ENCODE assay signal across 24 mouse cellular contexts in the genomic region with DNA sequence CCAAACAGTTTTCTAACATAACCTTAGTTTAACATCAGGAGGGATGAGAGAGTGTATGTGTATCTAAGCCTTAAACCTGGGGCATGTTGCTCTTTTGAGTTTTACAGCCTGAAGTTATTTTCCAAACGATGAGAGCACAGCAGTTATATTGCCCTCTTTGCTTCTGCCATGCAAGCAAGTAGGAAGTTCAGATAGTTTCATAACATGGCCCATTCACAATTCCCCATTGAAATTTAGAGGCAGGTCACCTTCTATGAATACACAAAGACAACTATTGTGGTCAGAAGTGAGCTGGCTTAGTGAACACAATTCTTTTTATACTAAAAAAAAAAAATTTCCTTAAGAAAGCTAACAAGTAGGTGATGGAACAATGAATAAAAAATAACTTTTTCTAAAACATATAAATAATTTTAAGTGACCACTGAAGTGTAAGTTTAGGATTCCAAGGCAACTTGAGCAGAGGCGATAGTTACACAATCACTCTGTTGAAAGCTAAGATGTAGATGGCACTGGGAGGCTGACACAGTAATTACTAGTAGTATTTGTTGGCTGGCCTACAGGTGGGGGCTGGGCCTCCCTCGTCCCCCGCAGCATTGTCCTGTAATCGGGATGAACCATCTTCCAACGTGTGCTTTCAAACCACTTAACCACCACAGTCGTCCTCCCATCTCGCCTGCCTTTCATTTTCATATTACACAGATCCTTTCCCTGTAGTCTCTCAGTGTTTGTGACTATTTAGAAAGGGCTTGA. TPM values are rescaled to one million over a fixed set of nuclear protein-coding genes. Genes with fewer than 3 reads are reported as not detected.
DNase-seq lines count a peak whose midpoint lies in the region; ATAC-seq and TF ChIP-seq lines count a peak whose summit lies in the region.
"Had no signal": no experiment of that assay in that cellular context is flagged by ENCODE, and none has a peak within 500 bp of the region (broad histone marks: within the 10 kb centered on the region; RNA-seq: fewer than 3 reads in every experiment).

No protein-coding gene starts in this region.

- DNase-seq in embryonic facial prominence, embryonic 10.5 days (ENCODE audit: low spot score) = no peak
- no peak for DNase-seq in layer of hippocampus, adult 2 months (ENCODE audit: low spot score in 2 of 2)
- DNase-seq in layer of hippocampus, postnatal 36 days = no peak
- no peak for DNase-seq in neural tube, embryonic 10.5 days (ENCODE audit: extremely low spot score, low spot score)
- no peak for DNase-seq in urinary bladder, postnatal 4 days (ENCODE audit: low spot score in 2 of 2)
- DNase-seq in natural killer cell, adult 2 months (ENCODE audit: low spot score in 2 of 2) = no peak
- DNase-seq: cerebellum, adult 2 months; cerebellum, postnatal 25 days; gastrocnemius, postnatal 10 days; heart, adult 18-20 months; heart, postnatal 14 days; kidney, adult 11 months; kidney, postnatal 14 days; thymus, adult 2 months; thymus, postnatal 4 days had no signal

- H3K9ac ChIP-seq in embryonic facial prominence, embryonic 13.5 days = no peak overlapping the region
- H3K9ac ChIP-seq in neural tube, embryonic 13.5 days = no peak overlapping the region
- H3K9ac ChIP-seq: forebrain, embryonic 15.5 days; heart, embryonic 13.5 days; limb, embryonic 13.5 days; liver, embryonic 14.5 days; lung, embryonic 15.5 days; midbrain, embryonic 12.5 days had no signal

- H3K27me3 ChIP-seq in embryonic facial prominence, embryonic 13.5 days = no peaks in the 10 kb centered on the region
- H3K27me3 ChIP-seq in embryonic facial prominence, embryonic 10.5 days (replicated peaks; ENCODE audit: low read depth, poor library complexity, severe bottlenecking) = no peaks in the 10 kb centered on the region
- no peaks in the 10 kb centered on the region for H3K27me3 ChIP-seq in neural tube, embryonic 13.5 days
- H3K27me3 ChIP-seq: forebrain, embryonic 15.5 days; heart, embryonic 13.5 days; limb, embryonic 13.5 days; lung, embryonic 15.5 days; midbrain, embryonic 12.5 days had no signal

- no peak overlapping the region for H3K4me2 ChIP-seq in embryonic facial prominence, embryonic 13.5 days
- H3K4me2 ChIP-seq in neural tube, embryonic 13.5 days = peak overlapping the region; percentile 24
- H3K4me2 ChIP-seq: forebrain, embryonic 15.5 days; heart, embryonic 13.5 days; limb, embryonic 13.5 days; lung, embryonic 15.5 days; midbrain, embryonic 12.5 days had no signal

- no peak overlapping the region for H3K4me3 ChIP-seq in embryonic facial prominence, embryonic 13.5 days
- H3K4me3 ChIP-seq in embryonic facial prominence, embryonic 10.5 days = no peak overlapping the region
- no peak overlapping the region for H3K4me3 ChIP-seq in layer of hippocampus, adult 2 months
- no peak overlapping the region for H3K4me3 ChIP-seq in neural tube, embryonic 13.5 days
- H3K4me3 ChIP-seq: forebrain, embryonic 15.5 days; heart, embryonic 13.5 days; limb, embryonic 13.5 days; lung, embryonic 15.5 days; midbrain, embryonic 12.5 days had no signal

- 24% methylated on average over 8 of the region's 8 CpGs for WGBS in embryonic facial prominence, embryonic 13.5 days
- WGBS in embryonic facial prominence, embryonic 10.5 days = 35% methylated on average over 8 of the region's 8 CpGs
- 30% methylated on average over 8 of the region's 8 CpGs for WGBS in neural tube, embryonic 13.5 days

- H3K27ac ChIP-seq in embryonic facial prominence, embryonic 13.5 days = peak overlapping the region; percentile 44
- no peak overlapping the region for H3K27ac ChIP-seq in embryonic facial prominence, embryonic 10.5 days (replicated peaks)
- H3K27ac ChIP-seq in layer of hippocampus, adult 2 months = peak overlapping the region; percentile 62
- no peak overlapping the region for H3K27ac ChIP-seq in neural tube, embryonic 13.5 days (replicated peaks)
- H3K27ac ChIP-seq: forebrain, embryonic 15.5 days; heart, embryonic 13.5 days; limb, embryonic 13.5 days; liver, embryonic 14.5 days; lung, embryonic 15.5 days; midbrain, embryonic 12.5 days had no signal

- peaks cover 28% of the 10 kb centered on the region for H3K4me1 ChIP-seq in embryonic facial prominence, embryonic 13.5 days
- peaks cover 20% of the 10 kb centered on the region for H3K4me1 ChIP-seq in embryonic facial prominence, embryonic 10.5 days
- H3K4me1 ChIP-seq in neural tube, embryonic 13.5 days (replicated peaks) = peaks cover 53% of the 10 kb centered on the region
- H3K4me1 ChIP-seq: forebrain, embryonic 15.5 days had no signal

- no peak for ATAC-seq in embryonic facial prominence, embryonic 13.5 days (ENCODE audit: insufficient number of reproducible peaks, insufficient read depth, low FRiP score, low TSS enrichment, low read depth)
- no peak for ATAC-seq in neural tube, embryonic 13.5 days (ENCODE audit: low read depth)
- ATAC-seq: forebrain, embryonic 15.5 days had no signal

- TF ChIP-seq CTCF in layer of hippocampus, adult 2 months (conservative IDR thresholded peaks at IDR 0.05) = no peak

- peaks cover 26% of the 10 kb centered on the region for H3K36me3 ChIP-seq in embryonic facial prominence, embryonic 13.5 days
- H3K36me3 ChIP-seq in embryonic facial prominence, embryonic 10.5 days (replicated peaks) = peaks cover 29% of the 10 kb centered on the region
- H3K36me3 ChIP-seq in neural tube, embryonic 13.5 days = peaks cover 29% of the 10 kb centered on the region

- no peaks in the 10 kb centered on the region for H3K9me3 ChIP-seq in embryonic facial prominence, embryonic 13.5 days
- no peaks in the 10 kb centered on the region for H3K9me3 ChIP-seq in embryonic facial prominence, embryonic 10.5 days
- no peaks in the 10 kb centered on the region for H3K9me3 ChIP-seq in neural tube, embryonic 13.5 days
- H3K9me3 ChIP-seq: forebrain, embryonic 15.5 days; heart, embryonic 13.5 days; limb, embryonic 13.5 days; lung, embryonic 15.5 days; midbrain, embryonic 12.5 days had no signal

RNA-seq across cellular contexts. Expression of gene Errfi1, which starts 9.1 kb away (rescaled TPM):
- 23.1 and 25.8 TPM in 2 replicates for polyA plus RNA-seq in embryonic facial prominence, embryonic 13.5 days (2015; fragmentation: Nextera tagmentation; extraction: Ambion mirVana)
- 27.0 and 28.1 TPM in 2 replicates for polyA plus RNA-seq in embryonic facial prominence, embryonic 10.5 days (2016; fragmentation: Nextera tagmentation; extraction: Ambion mirVana)
- 10 to 100 TPM; 42.5 to 50.6 TPM for total RNA-seq in layer of hippocampus, adult 2 months (2021)
- total RNA-seq in layer of hippocampus, postnatal 36 days (2021) = 10 to 100 TPM; 50.2 to 56.3 TPM
- 57.9 and 60.4 TPM in 2 replicates for polyA plus RNA-seq in neural tube, embryonic 13.5 days (2015; fragmentation: Nextera tagmentation; extraction: Ambion mirVana)

RNA-seq across cellular contexts. Expression of gene Park7, which starts 51.4 kb away (rescaled TPM):
- polyA plus RNA-seq in embryonic facial prominence, embryonic 13.5 days (2015; fragmentation: Nextera tagmentation; extraction: Ambion mirVana) = 449 and 477 TPM in 2 replicates
- polyA plus RNA-seq in embryonic facial prominence, embryonic 10.5 days (2016; fragmentation: Nextera tagmentation; extraction: Ambion mirVana) = 496 and 508 TPM in 2 replicates
- 100 to 1,000 TPM; 250 to 252 TPM for total RNA-seq in layer of hippocampus, adult 2 months (2021)
- total RNA-seq in layer of hippocampus, postnatal 36 days (2021) = 100 to 1,000 TPM; 220 to 235 TPM
- 369 and 374 TPM in 2 replicates for polyA plus RNA-seq in neural tube, embryonic 13.5 days (2015; fragmentation: Nextera tagmentation; extraction: Ambion mirVana)

RNA-seq across cellular contexts. Expression of gene Tnfrsf9, which starts 51.6 kb away (rescaled TPM):
- polyA plus RNA-seq in embryonic facial prominence, embryonic 13.5 days (2015; fragmentation: Nextera tagmentation; extraction: Ambion mirVana) = 0.39 and 0.51 TPM in 2 replicates
- polyA plus RNA-seq in embryonic facial prominence, embryonic 10.5 days (2016; fragmentation: Nextera tagmentation; extraction: Ambion mirVana) = 0.38 and 0.69 TPM in 2 replicates
- total RNA-seq in layer of hippocampus, adult 2 months (2021) = under 1 TPM; 0.39 to 0.41 TPM
- under 1 TPM; 0.61 to 1.00 TPM for total RNA-seq in layer of hippocampus, postnatal 36 days (2021)
- polyA plus RNA-seq in neural tube, embryonic 13.5 days (2015; fragmentation: Nextera tagmentation; extraction: Ambion mirVana) = 0.29 and 0.50 TPM in 2 replicates
- polyA plus RNA-seq: hindbrain, embryonic 11.5 days had no signal

Comparison
In these comparisons a context has a peak if more than half of its experiments do, and no peak if none do; other contexts are left out.
1. H3K27ac ChIP-seq: peak in embryonic facial prominence, embryonic 13.5 days (single experiment) and layer of hippocampus, adult 2 months (single experiment); none in embryonic facial prominence, embryonic 10.5 days (single experiment) and neural tube, embryonic 13.5 days (single experiment).